Mouse (Mus musculus) myocyte (in vitro differentiated cells): Measurements from ENCODE around the gene Aatk. TPM values are rescaled to one million over a fixed set of nuclear protein-coding genes. Genes with fewer than 3 reads are reported as not detected.
A peak's percentile ranks its signal among the peaks of the same experiment; 100 is the strongest.

Experiments used
- H3K27me3 ChIP-seq: one replicate; pipeline ENCODE4 v1.6.1; 2011; ENCODE audit not compliant: control insufficient read depth, insufficient read depth, insufficient read length
- H3K36me3 ChIP-seq: one replicate; pipeline ENCODE4 v1.6.1; 2011; ENCODE audit not compliant: control insufficient read depth, insufficient read depth
- H3K4me2 ChIP-seq: one replicate; pipeline ENCODE4 v1.6.1; 2011; ENCODE audit warnings: low read depth, control low read depth
- H3K4me3 ChIP-seq: one replicate; pipeline ENCODE4 v1.5.1; 2011; ENCODE audit warnings: mild to moderate bottlenecking, control low read depth, moderate library complexity
- H3K79me2 ChIP-seq: one replicate; pipeline ENCODE4 v1.6.1; 2011; ENCODE audit not compliant: control insufficient read depth, insufficient read depth
- H3ac ChIP-seq: one replicate; pipeline ENCODE4 v1.6.1; 2011; ENCODE audit not compliant: control insufficient read depth, insufficient read length
- CEBPB ChIP-seq: IDR thresholded peaks from 2 replicates; pipeline ENCODE4 v1.6.1; 2011; ENCODE audit warnings: mild to moderate bottlenecking, moderate library complexity; ENCODE audit not compliant: poor library complexity, insufficient read depth, severe bottlenecking
- E2F4 ChIP-seq: IDR thresholded peaks from one replicate; pipeline ENCODE4 v1.6.1; 2011; ENCODE audit warnings: mild to moderate bottlenecking, control low read depth, moderate library complexity; ENCODE audit not compliant: insufficient read depth
- MAX ChIP-seq: IDR thresholded peaks from one replicate; pipeline ENCODE4 v1.6.1; 2011; ENCODE audit warnings: low read depth, mild to moderate bottlenecking, control low read depth
- MYOD1 ChIP-seq, 3 experiments: IDR thresholded peaks; one replicate each; pipeline ENCODE4 v1.6.1; 2011; ENCODE audit warnings: control low read depth in 2 of 3, low read depth in 2 of 3, mild to moderate bottlenecking in 2 of 3, moderate library complexity in 1 of 3; ENCODE audit not compliant: insufficient read length in 2 of 3, control insufficient read depth in 1 of 3
- MYOG ChIP-seq, 3 experiments: IDR thresholded peaks; one replicate each; pipeline ENCODE4 v1.6.1; 2011; ENCODE audit warnings: control low read depth in 2 of 3, low read depth in 2 of 3, mild to moderate bottlenecking in 2 of 3; ENCODE audit not compliant: insufficient read length in 2 of 3, control insufficient read depth in 1 of 3, insufficient read depth in 1 of 3
- POLR2A ChIP-seq: IDR thresholded peaks from one replicate; pipeline ENCODE4 v1.6.1; 2011; ENCODE audit warnings: low read depth, mild to moderate bottlenecking, control low read depth, moderate library complexity; ENCODE audit not compliant: insufficient read length
- POLR2AphosphoS2 ChIP-seq: IDR thresholded peaks from one replicate; pipeline ENCODE4 v1.6.1; 2011; ENCODE audit warnings: low read depth, control low read depth; ENCODE audit not compliant: insufficient read length
- REST ChIP-seq: IDR thresholded peaks from one replicate; pipeline ENCODE4 v1.6.1; 2011; ENCODE audit warnings: mild to moderate bottlenecking, control low read depth, moderate library complexity; ENCODE audit not compliant: insufficient read depth, insufficient read length
- SRF ChIP-seq: IDR thresholded peaks from one replicate; pipeline ENCODE4 v1.6.1; 2011; ENCODE audit warnings: low read depth; ENCODE audit not compliant: control insufficient read depth, insufficient read length
- TCF12 ChIP-seq: IDR thresholded peaks from one replicate; pipeline ENCODE4 v1.6.1; 2011; ENCODE audit warnings: mild to moderate bottlenecking, control low read depth; ENCODE audit not compliant: poor library complexity, insufficient read depth, severe bottlenecking
- TCF3 ChIP-seq: IDR thresholded peaks from one replicate; pipeline ENCODE4 v1.6.1; 2011; ENCODE audit warnings: low read depth, control low read depth; ENCODE audit not compliant: insufficient read length
- USF1 ChIP-seq: IDR thresholded peaks from one replicate; pipeline ENCODE4 v1.6.1; 2011; ENCODE audit warnings: low read depth, mild to moderate bottlenecking, control low read depth, moderate library complexity
- polyA plus RNA-seq: library from polyadenylated mRNA; unstranded; fragments of >200 nt; fragmentation: generic; extraction: Trizol; gene quantifications from one replicate; pipeline ENCODE4 v1.2.1, GENCODE M21; 2012; ENCODE audit warnings: missing spikeins

The Aatk gene
- polyA plus RNA-seq, 1 experiment = 0.26 TPM

DNA sequence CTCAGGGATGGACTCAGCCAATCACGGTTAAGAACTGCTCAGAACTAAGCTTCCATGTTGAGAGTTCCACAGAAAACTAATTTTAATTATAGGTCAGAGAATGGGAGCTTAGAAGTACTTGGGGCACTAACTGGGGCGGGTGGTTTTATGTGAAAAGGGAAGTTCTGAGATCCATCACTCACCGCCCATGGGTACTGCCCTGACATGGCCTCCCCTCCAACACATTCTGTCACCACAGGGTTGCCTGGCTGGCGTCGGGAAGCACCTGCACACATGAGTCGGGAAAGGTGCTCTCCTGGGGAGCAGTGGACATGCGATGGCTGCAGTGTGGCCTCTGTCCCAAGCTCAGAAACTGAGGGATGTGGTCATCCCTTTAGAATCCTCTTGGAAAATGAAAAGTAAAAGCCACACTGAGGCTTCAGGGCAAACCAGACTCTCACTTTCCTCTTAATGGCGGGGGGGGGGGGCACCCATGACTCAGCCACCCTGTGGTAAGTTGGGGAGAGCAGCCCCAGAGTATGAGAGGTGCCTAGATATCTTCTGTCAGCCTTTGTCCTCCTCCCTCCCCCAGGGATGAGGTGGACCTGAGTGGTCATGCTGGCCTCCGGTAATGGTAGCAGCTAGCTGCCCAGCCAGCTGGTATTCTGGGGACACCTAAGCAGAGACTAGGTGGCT, 60.1 kb downstream of the Aatk start:
- H3K4me3 ChIP-seq = no peak overlapping the region
- no peak overlapping the region for H3ac ChIP-seq
- H3K36me3 ChIP-seq = no peaks in the 10 kb centered on the region
- no peaks in the 10 kb centered on the region for H3K27me3 ChIP-seq
- TF ChIP-seq REST (no peak), E2F4 (no peak), POLR2AphosphoS2 (no peak), TCF12 (no peak), TCF3 (no peak), MYOG (IDR thresholded peaks at IDR 0.05; ENCODE audit: control insufficient read depth in 1 of 3, insufficient read depth in 1 of 3, insufficient read length in 2 of 3, low read depth in 2 of 3) (no peak), SRF (no peak), MYOD1 (IDR thresholded peaks at IDR 0.05; ENCODE audit: control insufficient read depth in 1 of 3, insufficient read length in 2 of 3, low read depth in 2 of 3) (no peak), POLR2A (no peak), MAX (no peak)
- H3K4me2 ChIP-seq = peak overlapping the region; percentile 57
- peaks cover 6% of the 10 kb centered on the region for H3K79me2 ChIP-seq

DNA sequence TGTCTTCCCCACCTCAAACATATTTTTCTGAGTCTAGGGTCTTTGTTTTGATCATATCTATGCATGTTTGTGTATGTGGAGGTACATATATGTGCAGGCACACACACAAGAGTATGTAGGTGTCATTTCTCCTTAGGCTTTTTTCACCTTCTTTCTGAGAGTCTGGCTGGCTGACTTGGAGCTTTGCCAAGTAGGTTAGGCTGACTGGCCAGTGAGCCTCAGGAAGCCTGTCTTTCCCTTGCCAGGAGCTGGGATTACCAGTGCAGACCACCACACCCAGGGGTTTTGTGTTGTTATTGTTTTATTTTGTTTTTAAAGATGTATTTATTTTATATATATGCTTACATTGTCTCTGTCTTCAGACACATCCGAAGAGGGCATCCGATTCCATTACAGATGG, 63.8 kb downstream of the Aatk start:
- Histone ChIP-seq H3ac (no peak overlapping the region), H3K4me3 (no peak overlapping the region), H3K27me3 (no peaks in the 10 kb centered on the region), H3K36me3 (no peaks in the 10 kb centered on the region), H3K79me2 (no peaks in the 10 kb centered on the region), H3K4me2 (no peak overlapping the region)
- TF ChIP-seq MAX = no peak
- TF ChIP-seq E2F4 = no peak
- no peak for TF ChIP-seq TCF3
- TF ChIP-seq USF1 = no peak
- no peak for TF ChIP-seq POLR2AphosphoS2
- TF ChIP-seq REST = no peak

DNA sequence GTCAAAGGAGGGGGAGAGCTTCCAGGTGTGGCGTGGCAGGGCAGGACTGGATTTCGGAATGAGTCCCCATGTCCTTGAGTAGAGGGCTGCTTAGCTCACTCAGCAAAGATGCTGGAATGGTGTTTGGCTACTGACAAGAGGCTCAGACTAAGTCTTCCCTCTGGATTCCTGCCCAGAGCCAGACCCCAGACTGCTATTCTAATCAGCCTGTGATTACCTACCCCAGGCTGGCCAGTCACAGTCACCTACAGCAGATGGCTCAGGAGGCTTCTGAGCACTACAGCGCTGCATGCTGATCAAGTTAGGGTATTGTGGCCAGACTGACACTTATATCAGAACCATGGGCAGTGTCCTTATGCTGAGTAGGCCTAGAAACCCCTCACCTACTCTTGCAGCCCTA, 64.7 kb downstream of the Aatk start:
- Histone ChIP-seq H3K4me3 (no peak overlapping the region), H3K27me3 (no peaks in the 10 kb centered on the region), H3ac (no peak overlapping the region), H3K79me2 (peaks cover 3% of the 10 kb centered on the region), H3K4me2 (no peak overlapping the region), H3K36me3 (no peaks in the 10 kb centered on the region)
- TF ChIP-seq TCF12 (no peak), TCF3 (no peak), MAX (no peak), MYOG (IDR thresholded peaks at IDR 0.05; ENCODE audit: control insufficient read depth in 1 of 3, insufficient read depth in 1 of 3, insufficient read length in 2 of 3, low read depth in 2 of 3) (no peak), MYOD1 (IDR thresholded peaks at IDR 0.05; ENCODE audit: control insufficient read depth in 1 of 3, insufficient read length in 2 of 3, low read depth in 2 of 3) (no peak), CEBPB (no peak), POLR2AphosphoS2 (no peak), USF1 (no peak), REST (no peak), POLR2A (no peak), E2F4 (no peak), SRF (no peak)

DNA sequence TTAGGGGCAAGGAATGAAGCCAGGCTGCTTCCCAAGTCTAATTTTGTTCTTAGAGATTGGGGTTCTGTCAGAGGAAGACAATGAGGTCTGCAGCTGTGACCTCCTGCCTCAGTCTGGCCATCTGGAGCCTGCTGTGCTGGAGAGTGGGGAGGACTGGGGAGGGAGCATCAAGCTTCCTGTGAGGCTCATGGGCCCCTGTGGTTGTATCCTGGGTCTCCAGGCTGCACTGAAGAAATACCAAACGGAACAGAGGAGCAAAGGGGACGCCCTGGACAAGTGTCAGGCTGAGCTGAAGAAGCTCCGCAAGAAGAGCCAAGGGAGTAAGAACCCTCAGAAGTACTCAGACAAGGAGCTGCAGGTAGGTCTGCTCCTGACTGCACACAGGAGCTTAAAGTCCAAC, 65.2 kb downstream of the Aatk start:
- TF ChIP-seq POLR2A = no peak
- no peak for TF ChIP-seq USF1
- TF ChIP-seq CEBPB = no peak
- no peak for TF ChIP-seq REST
- TF ChIP-seq POLR2AphosphoS2 = no peak
- no peak for TF ChIP-seq MYOD1 (IDR thresholded peaks at IDR 0.05; ENCODE audit: control insufficient read depth in 1 of 3, insufficient read length in 2 of 3, low read depth in 2 of 3)
- TF ChIP-seq TCF12 = no peak
- TF ChIP-seq MAX = no peak
- no peak for TF ChIP-seq MYOG (IDR thresholded peaks at IDR 0.05; ENCODE audit: control insufficient read depth in 1 of 3, insufficient read depth in 1 of 3, insufficient read length in 2 of 3, low read depth in 2 of 3)
- TF ChIP-seq SRF = no peak
- no peak for TF ChIP-seq E2F4
- no peak for TF ChIP-seq TCF3
- Histone ChIP-seq H3K27me3 (no peaks in the 10 kb centered on the region), H3K4me3 (no peak overlapping the region), H3K36me3 (no peaks in the 10 kb centered on the region), H3ac (no peak overlapping the region), H3K4me2 (no peak overlapping the region), H3K79me2 (peaks cover 5% of the 10 kb centered on the region)

DNA sequence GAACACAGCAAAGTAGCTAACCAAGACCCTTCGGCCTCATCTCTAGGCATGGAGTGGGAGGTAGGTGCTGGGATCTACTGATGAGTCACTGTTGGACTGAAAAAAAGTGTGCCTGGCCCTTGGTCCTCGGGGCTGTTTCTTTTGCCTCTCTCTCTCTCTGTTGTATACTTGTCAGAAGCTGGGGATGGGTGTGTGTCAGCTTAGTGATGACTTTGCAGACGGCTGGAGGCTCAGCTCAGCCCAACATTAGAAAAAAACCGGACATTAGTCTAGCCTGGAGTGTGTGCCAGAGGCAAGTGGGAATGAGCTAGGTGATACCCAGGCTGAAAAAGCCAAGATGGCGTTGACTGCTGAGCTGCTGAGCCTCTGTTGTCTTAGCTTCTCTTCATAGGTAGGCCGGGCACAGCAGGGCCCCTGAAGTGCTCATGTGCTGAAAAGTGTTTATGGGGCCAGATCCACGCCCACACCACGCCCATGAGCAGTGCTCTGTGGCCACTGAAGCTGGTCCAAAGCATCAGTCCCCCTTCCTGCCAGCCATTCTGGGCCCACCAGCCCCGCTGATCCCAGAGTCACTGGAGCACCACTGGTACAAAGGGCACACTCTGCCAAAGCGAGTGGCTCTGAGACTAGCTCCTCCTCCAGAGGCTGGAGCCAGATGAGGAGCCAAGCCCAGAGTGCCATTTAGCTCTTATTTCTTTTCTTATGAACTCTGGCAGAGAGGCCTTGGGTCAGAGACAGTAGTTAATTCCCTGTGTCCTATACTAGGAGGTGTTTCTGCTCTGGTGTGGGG, 67.2 kb downstream of the Aatk start:
- H3K4me3 ChIP-seq = no peak overlapping the region
- H3ac ChIP-seq = no peak overlapping the region
- no peaks in the 10 kb centered on the region for H3K36me3 ChIP-seq
- H3K4me2 ChIP-seq = peak overlapping the region; percentile 55
- TF ChIP-seq USF1 (no peak), CEBPB (no peak), POLR2AphosphoS2 (no peak), REST (no peak), SRF (no peak), TCF12 (no peak), MYOD1 (IDR thresholded peaks at IDR 0.05; ENCODE audit: control insufficient read depth in 1 of 3, insufficient read length in 2 of 3, low read depth in 2 of 3) (no peak), TCF3 (no peak), MAX (no peak), MYOG (IDR thresholded peaks at IDR 0.05; ENCODE audit: control insufficient read depth in 1 of 3, insufficient read depth in 1 of 3, insufficient read length in 2 of 3, low read depth in 2 of 3) (no peak), E2F4 (no peak), POLR2A (no peak)
- peaks cover 5% of the 10 kb centered on the region for H3K79me2 ChIP-seq
- no peaks in the 10 kb centered on the region for H3K27me3 ChIP-seq
